Mouse (Mus musculus): ENCODE data around the gene Plcz1. TPM values are rescaled to one million over a fixed set of nuclear protein-coding genes. Genes with fewer than 3 reads are reported as not detected.

Plcz1 gene
- not detected in 2 replicates for polyA plus RNA-seq (2011; ENCODE audit: insufficient read depth, insufficient read length, low replicate concordance, missing spikeins)

GRCm38 (mm10) chr6:140041357-140041756 is at the start of gene Plcz1:
Gene Plcz1 (minus strand): TSS chr6:140041457.
- Histone ChIP-seq H3K27ac (ENCODE audit: control insufficient read depth, insufficient read depth, low read depth, low read length, poor library complexity) (no peak within 1 kb of the TSS), H3K4me3 (replicated peaks; ENCODE audit: control insufficient read depth, low read depth, low read length) (no peak within 1 kb of the TSS), H3K4me1 (ENCODE audit: control insufficient read depth, insufficient read depth, low read length) (no peaks in the 10 kb centered on the region; the same call in 1 of the 2 replicates)
- TF ChIP-seq POLR2A (IDR thresholded peaks at IDR 0.05; ENCODE audit: borderline replicate concordance, control insufficient read depth, low read depth, low read length): no peak
- no peak for TF ChIP-seq CTCF (IDR thresholded peaks at IDR 0.05; ENCODE audit: control insufficient read depth, insufficient read depth, low read length)
- WGBS: 74% methylated on average over 5 of the region's 5 CpGs

- Histone ChIP-seq H3K4me1 (ENCODE audit: control insufficient read depth, insufficient read depth, low read length) (no peaks in the 10 kb centered on the region), H3K4me3 (replicated peaks; ENCODE audit: control insufficient read depth, low read depth, low read length) (no peak overlapping the region), H3K27ac (ENCODE audit: control insufficient read depth, insufficient read depth, low read depth, low read length, poor library complexity) (no peak overlapping the region)
- TF ChIP-seq POLR2A (IDR thresholded peaks at IDR 0.05; ENCODE audit: borderline replicate concordance, control insufficient read depth, low read depth, low read length) (no peak), CTCF (IDR thresholded peaks at IDR 0.05; ENCODE audit: control insufficient read depth, insufficient read depth, low read length) (no peak)
- 72% methylated on average over 5 of the region's 5 CpGs for WGBS
These were observed 48.6 kb upstream of the Plcz1 start for GRCm38 (mm10) chr6:140089855-140090254.

GRCm38 (mm10) chr6:140081739-140082138 is 40.5 kb upstream of the Plcz1 start:
- TF ChIP-seq CTCF (IDR thresholded peaks at IDR 0.05; ENCODE audit: control insufficient read depth, insufficient read depth, low read length) (0 out of 2 replicates have a peak, but pooled peaks have one; percentile 21), POLR2A (IDR thresholded peaks at IDR 0.05; ENCODE audit: borderline replicate concordance, control insufficient read depth, low read depth, low read length) (no peak)
- 62% methylated on average over 3 of the region's 3 CpGs for WGBS
- Histone ChIP-seq H3K4me3 (replicated peaks; ENCODE audit: control insufficient read depth, low read depth, low read length) (no peak overlapping the region), H3K4me1 (ENCODE audit: control insufficient read depth, insufficient read depth, low read length) (no peaks in the 10 kb centered on the region), H3K27ac (ENCODE audit: control insufficient read depth, insufficient read depth, low read depth, low read length, poor library complexity) (no peak overlapping the region)

GRCm38 (mm10) chr6:140080933-140081332 is 39.7 kb upstream of the Plcz1 start:
- Histone ChIP-seq H3K27ac (ENCODE audit: control insufficient read depth, insufficient read depth, low read depth, low read length, poor library complexity) (no peak overlapping the region), H3K4me3 (replicated peaks; ENCODE audit: control insufficient read depth, low read depth, low read length) (no peak overlapping the region), H3K4me1 (ENCODE audit: control insufficient read depth, insufficient read depth, low read length) (no peaks in the 10 kb centered on the region)
- WGBS: 84% methylated on average over 7 of the region's 7 CpGs
- TF ChIP-seq POLR2A (IDR thresholded peaks at IDR 0.05; ENCODE audit: borderline replicate concordance, control insufficient read depth, low read depth, low read length) (no peak), CTCF (IDR thresholded peaks at IDR 0.05; ENCODE audit: control insufficient read depth, insufficient read depth, low read length) (no peak)

- Histone ChIP-seq H3K4me3 (replicated peaks; ENCODE audit: control insufficient read depth, low read depth, low read length) (no peak overlapping the region), H3K4me1 (ENCODE audit: control insufficient read depth, insufficient read depth, low read length) (no peaks in the 10 kb centered on the region), H3K27ac (ENCODE audit: control insufficient read depth, insufficient read depth, low read depth, low read length, poor library complexity) (no peak overlapping the region)
- TF ChIP-seq POLR2A (IDR thresholded peaks at IDR 0.05; ENCODE audit: borderline replicate concordance, control insufficient read depth, low read depth, low read length): no peak
- no peak for TF ChIP-seq CTCF (IDR thresholded peaks at IDR 0.05; ENCODE audit: control insufficient read depth, insufficient read depth, low read length)
- WGBS: 79% methylated on average over 8 of the region's 8 CpGs
These were observed 27.9 kb upstream of the Plcz1 start for GRCm38 (mm10) chr6:140069177-140069576.

GRCm38 (mm10) chr6:140054271-140054928 is 13.1 kb upstream of the Plcz1 start:
- H3K4me3 ChIP-seq (replicated peaks; ENCODE audit: control insufficient read depth, low read depth, low read length): no peak overlapping the region
- WGBS: 72% methylated on average over 5 of the region's 5 CpGs
- TF ChIP-seq POLR2A (IDR thresholded peaks at IDR 0.05; ENCODE audit: borderline replicate concordance, control insufficient read depth, low read depth, low read length): no peak
- no peak for TF ChIP-seq CTCF (IDR thresholded peaks at IDR 0.05; ENCODE audit: control insufficient read depth, insufficient read depth, low read length)
- H3K27ac ChIP-seq (ENCODE audit: control insufficient read depth, insufficient read depth, low read depth, low read length, poor library complexity): no peak overlapping the region
- H3K4me1 ChIP-seq (ENCODE audit: control insufficient read depth, insufficient read depth, low read length): no peaks in the 10 kb centered on the region

GRCm38 (mm10) chr6:140051476-140051875 is 10.2 kb upstream of the Plcz1 start:
- Histone ChIP-seq H3K4me3 (replicated peaks; ENCODE audit: control insufficient read depth, low read depth, low read length) (no peak overlapping the region), H3K4me1 (ENCODE audit: control insufficient read depth, insufficient read depth, low read length) (no peaks in the 10 kb centered on the region), H3K27ac (ENCODE audit: control insufficient read depth, insufficient read depth, low read depth, low read length, poor library complexity) (no peak overlapping the region)
- WGBS: 83% methylated on average over 5 of the region's 5 CpGs
- no peak for TF ChIP-seq POLR2A (IDR thresholded peaks at IDR 0.05; ENCODE audit: borderline replicate concordance, control insufficient read depth, low read depth, low read length)
- TF ChIP-seq CTCF (IDR thresholded peaks at IDR 0.05; ENCODE audit: control insufficient read depth, insufficient read depth, low read length): no peak

- no peak within 1 kb of the TSS for H3K27ac ChIP-seq (ENCODE audit: control insufficient read depth, insufficient read depth, low read depth, low read length, poor library complexity)
- WGBS: 81% methylated on average over 7 of the region's 7 CpGs
These were observed 305 bp downstream of the Plcz1 start, which contains the start of gene Capza3 for GRCm38 (mm10) chr6:140040952-140041351. Gene Capza3 (plus strand): TSS chr6:140041252.

More at GRCm38 (mm10) chr6:140040952-140041351, 305 bp downstream of the Plcz1 start, which contains the start of gene Capza3:
- TF ChIP-seq POLR2A (IDR thresholded peaks at IDR 0.05; ENCODE audit: borderline replicate concordance, control insufficient read depth, low read depth, low read length) (no peak), CTCF (IDR thresholded peaks at IDR 0.05; ENCODE audit: control insufficient read depth, insufficient read depth, low read length) (no peak)
- Histone ChIP-seq H3K4me3 (replicated peaks; ENCODE audit: control insufficient read depth, low read depth, low read length) (no peak within 1 kb of the TSS), H3K4me1 (ENCODE audit: control insufficient read depth, insufficient read depth, low read length) (no peaks in the 10 kb centered on the region; the same call in 1 of the 2 replicates)

Data from bone marrow, adult 2 months (tissue).